Mouse (Mus musculus) T-cell, adult 2 months (primary cell): ENCODE measurements around the gene Gpr39.
"Not testable (repeated sequence)": the region's sequence is repeated elsewhere in the genome, so short reads cannot be mapped to it uniquely, and the experiment has no call there.

Experiments used
- DNase-seq: peaks from one replicate; pipeline ENCODE4 v3.0.0; 2022; ENCODE audit warnings: low spot score

Gene Gpr39

GRCm38 (mm10) chr1:125676790-125677273, at the start of gene Gpr39:
TSS of gene Gpr39 (plus strand) at chr1:125676995.
- DNase-seq, result no peak

GRCm38 (mm10) chr1:125639501-125640253, 37.1 kb upstream of the Gpr39 start:
- no peak for DNase-seq

DNA sequence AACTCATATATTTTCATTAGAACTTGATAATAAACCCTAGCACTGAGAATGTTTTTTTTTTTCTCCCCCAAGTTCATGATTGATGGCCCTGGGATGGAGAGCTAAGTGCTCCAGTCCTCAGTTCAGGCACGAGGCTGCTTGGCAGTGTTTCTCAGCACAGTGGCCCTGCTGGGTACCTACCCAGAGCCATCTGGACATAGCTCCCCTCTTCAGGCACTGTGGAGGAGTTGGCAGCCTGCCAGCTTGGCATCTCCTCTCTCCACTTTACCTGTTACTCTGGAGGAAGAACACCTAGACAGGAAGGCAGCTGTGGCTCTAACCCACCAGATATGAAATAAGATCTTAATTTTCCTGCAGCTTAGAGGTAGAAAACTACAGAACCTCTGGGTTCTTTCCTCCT, 33.2 kb upstream of the Gpr39 start:
- no peak for DNase-seq

DNA sequence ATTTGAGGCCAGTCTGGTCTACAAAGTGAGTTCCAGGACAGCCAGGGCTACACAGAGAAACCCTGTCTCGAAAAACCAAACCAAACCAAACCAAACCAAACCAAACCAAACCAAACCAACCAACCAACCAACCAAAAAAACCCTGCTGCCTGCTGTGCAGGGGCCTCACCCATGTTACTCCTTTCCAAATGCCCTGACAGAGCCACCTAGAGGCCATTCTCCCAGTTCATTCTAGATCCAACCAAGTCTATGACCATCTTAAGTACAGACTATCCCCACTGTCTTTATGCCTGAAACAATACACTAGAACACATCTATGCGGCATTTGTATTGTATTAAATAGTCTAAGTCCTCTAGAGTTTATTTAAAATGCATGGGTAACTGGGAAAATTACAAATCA, 30.0 kb upstream of the Gpr39 start:
- not testable (repeated sequence) for DNase-seq

DNA sequence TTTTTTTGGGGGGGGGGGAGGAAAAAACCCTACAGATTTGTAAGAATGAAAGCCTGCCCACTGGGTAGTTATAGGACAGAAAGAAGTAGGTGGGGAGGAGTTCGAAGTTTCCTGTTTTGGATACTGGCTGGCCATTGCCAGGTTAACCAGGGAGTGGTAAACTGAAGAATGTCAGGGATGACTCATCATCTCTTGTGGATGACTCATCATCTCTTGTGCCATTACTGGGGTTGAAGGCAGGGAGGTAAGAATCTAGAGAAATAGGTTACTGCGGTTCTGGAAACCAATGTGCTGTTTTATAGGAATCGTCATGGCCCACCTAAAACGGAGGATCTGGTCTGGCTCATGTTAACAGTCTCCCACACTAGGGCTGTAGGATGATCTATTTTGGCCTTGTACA, 28.8 kb upstream of the Gpr39 start:
- DNase-seq, result no peak

GRCm38 (mm10) chr1:125649056-125649455, 27.7 kb upstream of the Gpr39 start:
- DNase-seq, result no peak

GRCm38 (mm10) chr1:125652836-125653594, 23.8 kb upstream of the Gpr39 start:
- no peak for DNase-seq

- no peak for DNase-seq
These were observed 19.4 kb upstream of the Gpr39 start for GRCm38 (mm10) chr1:125657416-125657815.

GRCm38 (mm10) chr1:125660151-125660550, 16.6 kb upstream of the Gpr39 start:
- no peak for DNase-seq

- no peak for DNase-seq
These were observed 15.9 kb upstream of the Gpr39 start for GRCm38 (mm10) chr1:125660901-125661300.

DNA sequence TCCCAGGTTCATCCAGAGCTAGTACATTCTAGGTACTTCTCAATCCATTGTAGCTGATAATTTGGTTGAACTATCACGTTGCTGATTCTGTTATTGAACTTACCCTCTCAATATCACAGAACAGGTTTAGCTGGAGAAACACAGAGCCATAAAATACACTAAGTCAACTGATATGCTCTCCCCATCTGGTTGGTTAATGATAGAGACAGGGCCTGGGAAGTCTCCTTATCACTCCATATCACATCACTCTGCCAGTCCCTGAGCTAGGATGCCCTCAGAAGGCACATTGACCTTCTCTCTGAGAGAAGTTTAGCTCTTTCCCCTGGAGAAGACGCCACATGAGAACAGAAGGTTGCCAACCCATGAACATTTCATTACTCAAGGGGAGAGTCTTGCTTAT, 14.7 kb upstream of the Gpr39 start:
- DNase-seq, result no peak

DNA sequence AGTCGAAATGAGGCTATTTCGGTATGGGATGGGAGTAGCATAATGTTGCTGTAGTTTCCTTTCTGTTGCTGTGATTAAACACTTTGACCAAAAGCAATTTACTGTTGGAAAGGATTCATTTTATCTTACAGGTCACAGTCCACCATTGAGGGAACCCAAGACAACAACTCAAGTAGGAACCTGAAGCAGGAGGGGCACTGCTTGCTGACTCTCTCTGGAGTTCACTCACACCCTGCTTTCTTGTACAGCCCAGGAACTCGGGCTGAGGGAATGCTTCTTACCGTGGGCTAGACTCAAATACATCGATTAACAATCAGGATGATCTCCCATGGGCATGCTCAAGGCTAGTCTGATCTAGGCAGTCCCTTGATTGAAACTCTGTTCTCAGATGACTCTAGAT, 14.1 kb upstream of the Gpr39 start:
- no peak for DNase-seq

- DNase-seq, result no peak
These were observed 13.7 kb upstream of the Gpr39 start for GRCm38 (mm10) chr1:125663104-125663503.

DNA sequence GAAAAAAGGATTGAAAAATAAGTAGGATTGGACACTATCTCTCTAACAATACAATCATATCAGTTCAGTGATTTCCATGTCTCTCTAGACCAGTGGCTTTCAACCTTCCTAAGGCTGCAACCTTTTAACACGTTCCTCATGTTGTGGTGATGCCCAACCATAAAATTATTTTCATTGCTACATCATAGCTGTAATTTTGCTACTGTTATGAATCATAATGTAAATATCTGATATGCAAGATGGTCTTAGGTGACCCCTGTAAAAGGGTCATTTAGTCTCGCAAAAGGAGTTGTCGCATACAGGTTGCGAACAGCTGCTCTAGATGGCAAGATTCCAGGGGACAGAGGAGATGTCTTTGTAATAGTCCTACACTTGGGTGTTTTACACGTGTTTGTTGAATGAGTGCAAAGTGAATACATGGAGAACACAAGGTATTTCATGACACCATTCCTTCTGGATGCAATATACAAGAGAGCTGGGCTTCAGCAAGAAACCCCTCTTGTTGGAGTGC, 11.6 kb upstream of the Gpr39 start:
- DNase-seq, result no peak

DNA sequence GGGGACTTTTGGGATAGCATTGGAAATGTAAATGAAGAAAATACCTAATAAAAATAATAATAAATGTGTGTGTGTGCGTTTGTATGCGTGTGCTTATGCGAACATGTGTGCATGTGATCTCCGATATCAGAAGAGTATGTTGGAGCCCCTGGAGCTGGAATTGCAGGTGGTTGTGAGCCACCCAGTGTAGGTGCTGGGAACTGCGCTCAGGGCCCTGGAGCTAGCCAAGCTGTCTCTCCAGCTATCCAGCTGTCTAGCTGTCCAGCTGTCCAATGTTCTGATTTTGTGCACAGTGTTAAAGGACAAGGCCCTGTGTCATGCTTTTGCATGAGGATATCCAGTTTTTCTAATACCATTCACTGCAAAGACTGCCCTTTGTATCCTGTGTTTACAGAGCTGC, 7.8 kb upstream of the Gpr39 start:
- DNase-seq, result no peak

- DNase-seq, result no peak
These were observed 1.6 kb upstream of the Gpr39 start for GRCm38 (mm10) chr1:125675186-125675585.

GRCm38 (mm10) chr1:125677286-125677685, 491 bp downstream of the Gpr39 start:
- no peak for DNase-seq

- DNase-seq, result no peak
These were observed 2.8 kb downstream of the Gpr39 start for GRCm38 (mm10) chr1:125679522-125680077.

- DNase-seq, result no peak
These were observed 7.6 kb downstream of the Gpr39 start for GRCm38 (mm10) chr1:125684423-125684822.

GRCm38 (mm10) chr1:125685304-125685703, 8.5 kb downstream of the Gpr39 start:
- DNase-seq, result no peak

DNA sequence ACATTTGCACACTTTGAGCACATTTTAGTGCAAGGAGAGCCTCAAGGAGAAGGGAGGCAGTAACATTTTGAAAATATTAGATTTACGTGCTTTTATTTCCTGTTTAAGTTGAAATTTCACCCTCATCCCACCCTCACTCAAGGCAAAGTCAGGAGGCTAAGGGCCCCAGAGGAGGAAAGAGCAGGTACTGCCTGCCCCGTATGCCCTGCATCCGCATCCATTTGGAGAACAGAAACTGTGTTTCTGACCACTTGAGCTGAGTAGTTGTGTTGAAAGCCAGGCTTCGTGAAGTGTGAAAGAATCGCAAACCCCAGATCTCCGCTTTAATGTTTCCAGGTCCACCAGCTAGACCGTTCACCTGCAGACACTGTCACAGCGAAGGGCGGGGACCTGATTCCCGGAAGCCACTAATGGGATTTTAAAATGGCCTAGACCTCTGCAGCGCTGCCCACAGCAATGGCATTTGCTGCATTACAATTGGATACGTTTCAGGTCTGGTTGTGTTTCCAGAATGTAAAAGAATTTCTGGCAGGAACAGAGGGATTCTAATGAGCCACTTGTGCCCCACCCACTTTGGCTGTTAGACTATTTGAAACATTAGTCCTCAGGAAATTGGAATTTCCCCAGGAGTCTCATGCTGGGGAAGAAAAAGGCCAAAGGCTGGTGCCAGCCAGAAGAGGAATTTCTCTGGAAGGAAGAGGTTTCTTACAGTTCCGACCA, 11.1 kb downstream of the Gpr39 start:
- no peak for DNase-seq

DNA sequence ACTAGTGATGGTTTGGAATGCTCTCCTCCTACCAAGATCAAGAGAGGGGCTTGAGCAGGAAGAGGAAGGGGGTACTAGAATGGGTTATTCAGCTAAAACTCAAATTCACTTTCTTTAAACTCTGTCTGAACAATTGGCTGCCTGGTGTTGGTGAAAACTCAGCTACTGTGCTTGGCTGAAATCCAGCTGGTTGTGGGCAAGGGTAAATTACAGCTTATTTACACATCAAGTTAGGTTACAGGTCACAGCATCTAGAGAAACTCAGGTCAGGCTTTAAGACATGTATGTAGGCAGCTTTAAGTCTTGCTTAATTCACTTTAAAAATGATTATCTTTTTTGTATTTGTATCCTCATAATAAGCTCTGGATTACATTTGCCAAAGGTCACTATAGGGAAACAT, 16.7 kb downstream of the Gpr39 start:
- DNase-seq, result no peak
